Comparison of ENCODE assay signal across 27 mouse cellular contexts in the genomic region with DNA sequence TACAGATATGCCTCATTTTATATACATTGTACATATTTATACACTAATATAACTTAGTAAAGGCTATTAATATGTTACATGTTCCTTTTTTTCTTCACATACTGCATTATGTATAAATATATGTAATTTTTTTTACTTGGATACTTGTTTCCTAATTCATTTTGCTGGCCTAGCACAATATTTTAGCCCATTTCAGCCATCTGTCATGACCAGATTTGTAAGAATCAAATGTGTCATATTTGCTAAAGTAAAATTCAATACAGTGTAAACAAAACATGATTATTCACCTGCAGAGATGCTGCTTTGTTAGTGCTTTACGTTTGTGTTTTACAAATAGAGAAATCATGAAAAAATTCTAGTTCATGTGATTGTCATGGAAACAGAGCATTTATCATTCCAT.
"Had no signal": no experiment of that assay in that cellular context is flagged by ENCODE, and none has a peak within 500 bp of the region (broad histone marks: within the 10 kb centered on the region; RNA-seq: fewer than 3 reads in every experiment).

No protein-coding gene starts in this region.

- H3K4me3 ChIP-seq: left cerebral cortex, adult 2 months; limb, embryonic 10.5 days; limb, embryonic 12.5 days; limb, embryonic 13.5 days; limb, embryonic 15.5 days; liver, embryonic 12.5 days; liver, embryonic 13.5 days; liver, embryonic 15.5 days; lung, embryonic 15.5 days; megakaryocyte, embryonic 14.5 days; midbrain, embryonic 10.5 days; midbrain, embryonic 12.5 days; midbrain, embryonic 13.5 days; midbrain, embryonic 15.5 days; myocyte; neural tube, embryonic 12.5 days had no signal

- H3K4me1 ChIP-seq: limb, embryonic 10.5 days; limb, embryonic 12.5 days; limb, embryonic 13.5 days; limb, embryonic 15.5 days; liver, embryonic 12.5 days; liver, embryonic 13.5 days; liver, embryonic 15.5 days; lung, embryonic 15.5 days; megakaryocyte, embryonic 14.5 days; midbrain, embryonic 10.5 days; midbrain, embryonic 12.5 days; midbrain, embryonic 13.5 days; midbrain, embryonic 15.5 days; neural tube, embryonic 12.5 days had no signal

- H3K27me3 ChIP-seq: limb, embryonic 12.5 days; limb, embryonic 13.5 days; limb, embryonic 15.5 days; liver, embryonic 12.5 days; liver, embryonic 13.5 days; liver, embryonic 15.5 days; lung, embryonic 15.5 days; megakaryocyte, embryonic 14.5 days; midbrain, embryonic 12.5 days; midbrain, embryonic 13.5 days; midbrain, embryonic 15.5 days; neural tube, embryonic 12.5 days had no signal

- H3K27ac ChIP-seq: left cerebral cortex, adult 2 months; limb, embryonic 10.5 days; limb, embryonic 12.5 days; limb, embryonic 13.5 days; limb, embryonic 15.5 days; liver, embryonic 12.5 days; liver, embryonic 13.5 days; liver, embryonic 14.5 days; liver, embryonic 15.5 days; lung, embryonic 15.5 days; macrophage; midbrain, embryonic 10.5 days; midbrain, embryonic 12.5 days; midbrain, embryonic 13.5 days; midbrain, embryonic 15.5 days; neural tube, embryonic 12.5 days had no signal

- DNase-seq: left cerebral cortex, postnatal 4 days; liver; liver, embryonic 13.5 days; liver, postnatal 0 days; lung, adult 2 months; lung, embryonic 14.5 days; lung, postnatal 10 days; lung, postnatal 14 days; lung, postnatal 36 days; midbrain, embryonic 14.5 days had no signal

- H3K36me3 ChIP-seq: limb, embryonic 10.5 days; limb, embryonic 12.5 days; limb, embryonic 13.5 days; limb, embryonic 15.5 days; liver, embryonic 12.5 days; liver, embryonic 13.5 days; liver, embryonic 15.5 days; lung, embryonic 15.5 days; midbrain, embryonic 10.5 days; midbrain, embryonic 12.5 days; midbrain, embryonic 13.5 days; midbrain, embryonic 15.5 days; neural tube, embryonic 12.5 days had no signal
